Mouse (Mus musculus): ENCODE measurements around the gene Gm43302. TPM values are rescaled to one million over a fixed set of nuclear protein-coding genes. Genes with fewer than 3 reads are reported as not detected.

Gm43302 gene
- polyA plus RNA-seq (2012; rRNA removed): 0.75 and 1.1 TPM in 2 replicates

GRCm38 (mm10) chr5:105293226-105294165 is at the start of gene Gm43302, which contains the start of gene Gbp6:
Gene Gm43302 (minus strand): TSS chr5:105293695.
Gene Gbp6 (minus strand): TSS chr5:105293698.

GRCm38 (mm10) chr5:105239483-105240047 is 53.9 kb downstream of the Gm43302 start, which contains the start of gene Gbp10:
Gene Gbp10 (minus strand): TSS chr5:105239533.

Other genes starting within 250 kb of the Gm43302 start
- 3.7 and 4.5 TPM in 2 replicates for gene Gbp9, start 154.2 kb downstream of the Gm43302 start, polyA plus RNA-seq (2012; rRNA removed)
- 6.1 and 6.8 TPM in 2 replicates for gene Gbp8, start 154.2 kb downstream of the Gm43302 start, polyA plus RNA-seq (2012; rRNA removed)
- gene Gbp4, start 154.1 kb downstream of the Gm43302 start, polyA plus RNA-seq (2012; rRNA removed): 2.5 and 3.4 TPM in 2 replicates
- 1.3 and 2.9 TPM in 2 replicates for gene Gbp10, start 54.2 kb downstream of the Gm43302 start, polyA plus RNA-seq (2012; rRNA removed)
- 9.6 and 12.3 TPM in 2 replicates for gene Gbp6, start within 50 bp of the Gm43302 start, polyA plus RNA-seq (2012; rRNA removed)
- 1.7 and 1.9 TPM in 2 replicates for gene Lrrc8b, start 122.1 kb upstream of the Gm43302 start, polyA plus RNA-seq (2012; rRNA removed)
- gene Lrrc8c, start 225.7 kb upstream of the Gm43302 start, polyA plus RNA-seq (2012; rRNA removed): 4.1 and 4.9 TPM in 2 replicates